Mouse (Mus musculus): Measurements from ENCODE around the gene Rnf212b.

DNA sequence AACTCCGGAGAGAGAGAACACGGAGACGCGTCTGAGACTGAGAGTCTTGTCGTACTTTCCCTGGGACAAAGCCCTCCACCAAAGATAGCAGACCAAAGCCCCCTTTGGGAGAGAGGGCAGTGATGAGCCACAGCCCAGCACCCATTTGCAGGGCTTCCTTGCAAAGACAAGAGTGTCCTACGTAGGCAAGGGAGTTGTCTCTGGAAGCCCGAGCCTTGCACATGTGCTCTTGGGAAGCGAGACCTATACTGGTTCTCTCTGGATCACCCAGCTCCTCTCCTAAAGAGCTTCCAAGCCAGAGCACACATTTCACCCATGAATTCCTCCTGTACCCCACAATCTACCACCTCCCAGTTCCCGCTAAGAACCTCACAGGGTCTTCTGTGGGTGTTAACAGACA, 33.9 kb upstream of the Rnf212b start:
- no peak for TF ChIP-seq HCFC1 (IDR thresholded peaks at IDR 0.05; ENCODE audit: borderline replicate concordance, insufficient read depth, low read length)
- TF ChIP-seq MAFK (IDR thresholded peaks at IDR 0.05; ENCODE audit: insufficient read depth, low read depth, low read length) = no peak
- TF ChIP-seq ZC3H11A (IDR thresholded peaks at IDR 0.05; ENCODE audit: borderline replicate concordance, low read depth, low read length) = no peak
- no peak for TF ChIP-seq ZNF384 (IDR thresholded peaks at IDR 0.05; ENCODE audit: low read depth, low read length)

All from ES-E14 (cell line).